Mouse (Mus musculus) heart, embryonic 12.5 days (tissue): ENCODE measurements around the gene Nin. TPM values are rescaled to one million over a fixed set of nuclear protein-coding genes. Genes with fewer than 3 reads are reported as not detected.

Experiments
- ATAC-seq: fragments of 200-750 bp; cut with Nextera tagmentation; 2 replicates; pipeline ENCODE4 v1.8.0; 2017; ENCODE audit warnings: moderate TSS enrichment, moderate library complexity; ENCODE audit not compliant: insufficient number of reproducible peaks, low FRiP score
- H3K27ac ChIP-seq: fragments of 300-500 bp; sonication (generic); 2 replicates; pipeline ENCODE4 v1.5.1; 2016; ENCODE audit warnings: mild to moderate bottlenecking, moderate library complexity; ENCODE audit not compliant: poor library complexity, severe bottlenecking
- H3K27me3 ChIP-seq: fragments of 300-500 bp; sonication (generic); replicated peaks from 2 replicates; pipeline ENCODE4 v1.6.1; 2016; ENCODE audit warnings: mild to moderate bottlenecking, moderate library complexity
- H3K36me3 ChIP-seq: fragments of 300-500 bp; sonication (generic); 2 replicates; pipeline ENCODE4 v1.6.1; 2016; ENCODE audit warnings: mild to moderate bottlenecking, moderate library complexity
- H3K4me1 ChIP-seq: fragments of 300-500 bp; sonication (generic); replicated peaks from 2 replicates; pipeline ENCODE4 v1.6.1; 2016; ENCODE audit warnings: mild to moderate bottlenecking
- H3K4me2 ChIP-seq: fragments of 300-500 bp; sonication (generic); 2 replicates; pipeline ENCODE4 v1.6.1; 2016; ENCODE audit warnings: mild to moderate bottlenecking, moderate library complexity
- H3K4me3 ChIP-seq: fragments of 300-500 bp; sonication (generic); 2 replicates; pipeline ENCODE4 v1.5.1; 2016; ENCODE audit warnings: mild to moderate bottlenecking
- H3K9ac ChIP-seq: fragments of 300-500 bp; sonication (generic); 2 replicates; pipeline ENCODE4 v1.6.1; 2016; ENCODE audit warnings: mild to moderate bottlenecking, moderate library complexity
- H3K9me3 ChIP-seq: fragments of 300-500 bp; sonication (generic); replicated peaks from 2 replicates; pipeline ENCODE4 v1.6.1; 2016; ENCODE audit warnings: mild to moderate bottlenecking, moderate library complexity
- WGBS: fragments of 180-500 bp; shearing (Covaris S2); methylation state at CpG from one replicate; pipeline ENCODE4 v1.1.7; 2016; 5-methylcytosine and 5-hydroxymethylcytosine counted together
- polyA plus RNA-seq: library from polyadenylated mRNA; unstranded; fragments of >200 nt; fragmentation: Nextera tagmentation; extraction: Ambion mirVana; gene quantifications from 2 replicates; pipeline ENCODE4 v1.2.1, GENCODE M21; 2016

Gene Nin
- polyA plus RNA-seq, 1 experiment from 2014 or later: 11.4 TPM

DNA sequence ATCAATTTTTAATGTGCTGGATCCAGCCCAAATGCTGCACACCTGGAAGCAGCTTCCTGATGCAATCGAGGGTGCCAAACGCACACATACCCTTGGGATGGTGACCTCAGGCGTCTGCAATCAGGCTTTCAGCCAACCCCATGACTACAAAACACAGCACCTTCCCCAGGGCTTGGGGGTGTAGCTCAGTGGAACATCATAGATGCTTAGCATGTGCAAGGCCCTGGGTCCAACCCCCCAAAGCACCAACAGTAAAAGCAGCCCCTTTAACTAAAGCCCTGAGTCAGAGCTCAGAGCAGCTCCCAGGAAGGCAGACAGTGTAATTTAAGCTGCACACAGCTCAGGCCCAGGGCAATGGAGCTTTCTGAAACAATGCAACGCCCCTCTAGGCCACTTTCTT lies 9.3 kb downstream of the Nin start:
- Histone ChIP-seq H3K36me3 (peaks cover 16% of the 10 kb centered on the region), H3K9ac (no peak overlapping the region), H3K4me2 (no peak overlapping the region), H3K4me3 (no peak overlapping the region), H3K27ac (no peak overlapping the region), H3K4me1 (peaks cover 26% of the 10 kb centered on the region), H3K9me3 (no peaks in the 10 kb centered on the region), H3K27me3 (no peaks in the 10 kb centered on the region)
- no peak for ATAC-seq
- 66% methylated on average over 4 of the region's 4 CpGs for WGBS

- no peak overlapping the region for H3K4me2 ChIP-seq
- WGBS: 78% methylated on average over 4 of the region's 4 CpGs
- ATAC-seq: no peak
These were observed 10.3 kb downstream of the Nin start for GRCm38 (mm10) chr12:70103257-70103656.

DNA sequence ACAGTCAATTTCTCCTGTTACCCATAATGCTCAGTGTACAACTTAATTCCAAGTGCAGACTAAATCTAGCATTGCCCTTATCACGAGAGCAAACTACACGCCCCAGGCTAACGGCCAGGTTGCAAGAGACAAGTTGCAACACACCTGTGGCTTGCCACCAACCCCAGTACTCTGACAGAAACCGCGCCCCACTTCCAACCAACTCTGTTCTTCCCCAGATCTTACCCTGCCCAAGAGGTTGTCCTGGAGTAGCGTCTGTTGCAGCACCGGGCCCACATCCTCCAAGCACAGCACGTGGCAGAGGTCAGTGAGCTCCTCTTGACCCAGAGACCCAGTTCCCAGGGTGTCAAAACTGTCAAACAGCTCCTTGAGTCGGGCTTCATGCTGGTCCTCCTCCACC lies 11.1 kb downstream of the Nin start:
- peaks cover 25% of the 10 kb centered on the region for H3K4me1 ChIP-seq
- no peaks in the 10 kb centered on the region for H3K27me3 ChIP-seq
- peaks cover 16% of the 10 kb centered on the region for H3K36me3 ChIP-seq
- no peak overlapping the region for H3K27ac ChIP-seq
- H3K9me3 ChIP-seq: no peaks in the 10 kb centered on the region
- 81% methylated on average over 9 of the region's 9 CpGs for WGBS
- H3K4me2 ChIP-seq: no peak overlapping the region
- no peak overlapping the region for H3K4me3 ChIP-seq
- no peak for ATAC-seq
- H3K9ac ChIP-seq: no peak overlapping the region

More at GRCm38 (mm10) chr12:70103257-70103656, 10.3 kb downstream of the Nin start:
- Histone ChIP-seq H3K4me3 (no peak overlapping the region), H3K9ac (no peak overlapping the region), H3K4me1 (peaks cover 26% of the 10 kb centered on the region), H3K27me3 (no peaks in the 10 kb centered on the region), H3K27ac (no peak overlapping the region), H3K9me3 (no peaks in the 10 kb centered on the region), H3K36me3 (peaks cover 16% of the 10 kb centered on the region)

- H3K9me3 ChIP-seq: no peaks in the 10 kb centered on the region
- no peak overlapping the region for H3K27ac ChIP-seq
- peaks cover 16% of the 10 kb centered on the region for H3K36me3 ChIP-seq
- WGBS: 75% methylated on average over 5 of the region's 5 CpGs
- no peak for ATAC-seq
- peaks cover 30% of the 10 kb centered on the region for H3K4me1 ChIP-seq
- H3K4me2 ChIP-seq: no peak overlapping the region
- no peak overlapping the region for H3K4me3 ChIP-seq
- no peak overlapping the region for H3K9ac ChIP-seq
- no peaks in the 10 kb centered on the region for H3K27me3 ChIP-seq
These were observed 11.7 kb downstream of the Nin start for GRCm38 (mm10) chr12:70101823-70102222.

GRCm38 (mm10) chr12:70097901-70098300 lies 15.6 kb downstream of the Nin start:
- no peaks in the 10 kb centered on the region for H3K27me3 ChIP-seq
- no peak overlapping the region for H3K9ac ChIP-seq
- no peaks in the 10 kb centered on the region for H3K9me3 ChIP-seq
- ATAC-seq: no peak
- H3K4me3 ChIP-seq: no peak overlapping the region
- 65% methylated on average over 7 of the region's 7 CpGs for WGBS
- peaks cover 16% of the 10 kb centered on the region for H3K36me3 ChIP-seq
- no peak overlapping the region for H3K27ac ChIP-seq
- H3K4me1 ChIP-seq: peaks cover 18% of the 10 kb centered on the region
- H3K4me2 ChIP-seq: no peak overlapping the region

GRCm38 (mm10) chr12:70097316-70097715 lies 16.2 kb downstream of the Nin start:
- WGBS: 75% methylated on average over 3 of the region's 3 CpGs
- Histone ChIP-seq H3K36me3 (peaks cover 13% of the 10 kb centered on the region), H3K4me2 (no peak overlapping the region), H3K9me3 (no peaks in the 10 kb centered on the region), H3K27ac (no peak overlapping the region), H3K4me3 (no peak overlapping the region), H3K27me3 (no peaks in the 10 kb centered on the region), H3K4me1 (peaks cover 18% of the 10 kb centered on the region), H3K9ac (no peak overlapping the region)
- no peak for ATAC-seq

DNA sequence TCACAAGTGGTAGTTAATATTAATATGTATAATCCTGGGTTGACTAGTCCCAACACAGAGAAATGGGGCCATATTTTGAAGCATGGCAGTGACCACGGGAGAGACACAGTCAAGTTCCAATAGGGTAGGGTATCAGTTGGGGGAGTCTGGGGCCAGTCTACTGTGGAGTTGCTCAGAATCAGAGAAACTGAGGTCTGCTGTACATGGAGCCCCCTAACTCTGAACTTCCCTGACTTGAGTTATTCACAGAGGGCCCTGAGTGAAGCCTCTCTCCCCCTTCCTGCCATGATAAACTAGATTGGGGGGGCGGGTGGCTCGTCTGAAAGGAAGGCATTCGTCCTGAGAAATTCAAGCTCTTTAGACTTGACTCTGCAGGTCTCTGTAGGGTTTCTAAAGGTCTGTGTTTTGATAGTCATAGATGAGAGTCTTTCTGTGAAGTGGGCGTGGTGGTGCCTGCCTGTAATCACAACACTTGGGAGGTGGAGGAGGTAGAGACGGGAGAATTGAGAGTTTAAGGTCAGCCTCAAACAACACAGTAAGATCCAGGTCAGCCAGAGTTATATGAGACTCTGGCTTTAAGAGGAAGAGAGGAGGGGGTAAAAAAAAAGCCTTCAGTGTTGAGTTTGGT lies 20.1 kb downstream of the Nin start:
- 51% methylated on average over 6 of the region's 6 CpGs for WGBS

DNA sequence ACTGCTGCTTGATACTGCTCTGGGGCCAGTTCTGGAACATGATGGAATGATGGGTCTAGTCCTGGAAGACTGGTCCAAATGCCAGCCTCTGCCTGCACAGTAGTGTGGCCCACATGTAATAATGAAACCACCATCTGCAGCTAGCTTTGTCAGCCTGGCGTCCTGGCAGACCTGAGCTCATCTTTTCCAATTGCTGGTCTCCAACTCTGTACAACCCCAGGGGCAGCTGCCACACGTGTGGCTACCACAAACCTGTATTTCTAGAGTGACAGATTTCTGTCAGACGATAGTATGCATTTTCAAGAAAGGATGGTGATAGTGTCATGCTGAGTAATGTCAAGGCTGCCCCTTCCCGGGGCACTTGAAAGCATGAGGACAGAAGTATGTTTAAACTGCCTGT lies 25.2 kb downstream of the Nin start:
- H3K4me2 ChIP-seq: no peak overlapping the region
- no peak overlapping the region for H3K27ac ChIP-seq
- H3K36me3 ChIP-seq: peaks cover 6% of the 10 kb centered on the region
- H3K4me3 ChIP-seq: no peak overlapping the region
- WGBS: 79% methylated on average over 4 of the region's 4 CpGs
- no peaks in the 10 kb centered on the region for H3K27me3 ChIP-seq
- peaks cover 5% of the 10 kb centered on the region; the same call in 1 of the 2 replicates for H3K9me3 ChIP-seq
- ATAC-seq: no peak
- H3K9ac ChIP-seq: no peak overlapping the region
- peaks cover 12% of the 10 kb centered on the region for H3K4me1 ChIP-seq

More for the DNA sequence above, 20.1 kb downstream of the Nin start:
- H3K27me3 ChIP-seq: no peaks in the 10 kb centered on the region
- no peak overlapping the region for H3K27ac ChIP-seq
- no peak for ATAC-seq
- H3K4me2 ChIP-seq: no peak overlapping the region
- peaks cover 18% of the 10 kb centered on the region for H3K4me1 ChIP-seq
- no peak overlapping the region for H3K9ac ChIP-seq
- H3K4me3 ChIP-seq: no peak overlapping the region
- peaks cover 2% of the 10 kb centered on the region; the same call in 1 of the 2 replicates for H3K36me3 ChIP-seq
- H3K9me3 ChIP-seq: peaks cover 3% of the 10 kb centered on the region; the same call in 1 of the 2 replicates

- no peaks in the 10 kb centered on the region for H3K27me3 ChIP-seq
- H3K9me3 ChIP-seq: 0 out of 2 replicates have a peak, but pooled peaks cover 3% of the 10 kb centered on the region
- H3K4me2 ChIP-seq: no peak overlapping the region
- WGBS: 63% methylated on average over 3 of the region's 3 CpGs
- ATAC-seq: no peak
- H3K36me3 ChIP-seq: peaks cover 6% of the 10 kb centered on the region
- H3K4me3 ChIP-seq: no peak overlapping the region
- H3K27ac ChIP-seq: no peak overlapping the region
- no peak overlapping the region for H3K9ac ChIP-seq
- peaks cover 12% of the 10 kb centered on the region for H3K4me1 ChIP-seq
These were observed 28.2 kb downstream of the Nin start for GRCm38 (mm10) chr12:70085351-70085750.

GRCm38 (mm10) chr12:70084198-70084597 lies 29.3 kb downstream of the Nin start:
- H3K9ac ChIP-seq: no peak overlapping the region
- no peak overlapping the region for H3K27ac ChIP-seq
- no peak overlapping the region for H3K4me2 ChIP-seq
- peaks cover 12% of the 10 kb centered on the region for H3K4me1 ChIP-seq
- peaks cover 4% of the 10 kb centered on the region for H3K36me3 ChIP-seq
- H3K27me3 ChIP-seq: no peaks in the 10 kb centered on the region
- WGBS: 91% methylated on average over 5 of the region's 5 CpGs
- 0 out of 2 replicates have a peak, but pooled peaks cover 3% of the 10 kb centered on the region for H3K9me3 ChIP-seq
- ATAC-seq: no peak
- no peak overlapping the region for H3K4me3 ChIP-seq

GRCm38 (mm10) chr12:70083737-70084136 lies 29.8 kb downstream of the Nin start:
- peaks cover 4% of the 10 kb centered on the region for H3K36me3 ChIP-seq
- no peak overlapping the region for H3K4me3 ChIP-seq
- H3K9ac ChIP-seq: no peak overlapping the region
- 89% methylated on average over 4 of the region's 4 CpGs for WGBS
- no peak for ATAC-seq
- no peaks in the 10 kb centered on the region for H3K27me3 ChIP-seq
- peaks cover 12% of the 10 kb centered on the region for H3K4me1 ChIP-seq
- H3K4me2 ChIP-seq: no peak overlapping the region
- H3K9me3 ChIP-seq: 0 out of 2 replicates have a peak, but pooled peaks cover 3% of the 10 kb centered on the region
- no peak overlapping the region for H3K27ac ChIP-seq
